Mouse (Mus musculus) MEL (cell line): ENCODE results near the gene Ccdc12.

ENCODE experiments used
- BHLHE40 ChIP-seq: IDR thresholded peaks from 2 replicates; pipeline ENCODE4 v1.6.1; 2012; ENCODE audit warnings: low read depth, mild to moderate bottlenecking, inconsistent platforms, low read length, improper control_type of control experiment, borderline replicate concordance
- CHD1 ChIP-seq: IDR thresholded peaks from 2 replicates; pipeline ENCODE4 v1.6.1; 2012; ENCODE audit warnings: low read depth, mild to moderate bottlenecking, inconsistent platforms, low read length, improper control_type of control experiment
- CTCF ChIP-seq, 3 experiments: IDR thresholded peaks in 2 of 3; conservative IDR thresholded peaks in 1 of 3; 2 replicates each; pipeline ENCODE4 v1.5.1; 2011 to 2012; ENCODE audit warnings: low read length in 3 of 3, low read depth in 2 of 3, mild to moderate bottlenecking in 2 of 3, improper control_type of control experiment in 1 of 3, inconsistent platforms in 1 of 3, mixed read lengths in 1 of 3, moderate library complexity in 1 of 3; ENCODE audit not compliant: control insufficient read depth in 1 of 3, insufficient read depth in 1 of 3, poor library complexity in 1 of 3, severe bottlenecking in 1 of 3
- ELF1 ChIP-seq: IDR thresholded peaks from 2 replicates; pipeline ENCODE4 v1.6.1; 2014; ENCODE audit warnings: low read depth, mild to moderate bottlenecking, inconsistent platforms, low read length, improper control_type of control experiment, moderate library complexity
- ETS1 ChIP-seq: IDR thresholded peaks from 2 replicates; pipeline ENCODE4 v1.6.1; 2012; ENCODE audit warnings: low read depth, mild to moderate bottlenecking, inconsistent platforms, low read length, improper control_type of control experiment, moderate library complexity
- GATA1 ChIP-seq: IDR thresholded peaks from 2 replicates; pipeline ENCODE4 v1.6.1; 2011; ENCODE audit warnings: low read depth, low read length, improper control_type of control experiment
- POLR2A ChIP-seq, 2 experiments: IDR thresholded peaks; 2 replicates each; pipeline ENCODE4 v1.6.1; 2011 to 2012; ENCODE audit warnings: low read length in 2 of 2, mild to moderate bottlenecking in 2 of 2, control low read depth in 1 of 2, improper control_type of control experiment in 1 of 2, low read depth in 1 of 2, moderate library complexity in 1 of 2; ENCODE audit not compliant: control insufficient read depth in 1 of 2, insufficient read depth in 1 of 2, poor library complexity in 1 of 2
- POLR2AphosphoS2 ChIP-seq: IDR thresholded peaks from 2 replicates; pipeline ENCODE4 v1.6.1; 2011; ENCODE audit warnings: low read length, improper control_type of control experiment
- RCOR1 ChIP-seq: IDR thresholded peaks from 2 replicates; pipeline ENCODE4 v1.6.1; 2012; ENCODE audit warnings: low read depth, mild to moderate bottlenecking, inconsistent platforms, low read length, improper control_type of control experiment
- UBTF ChIP-seq: IDR thresholded peaks from 2 replicates; pipeline ENCODE4 v1.6.1; 2012; ENCODE audit warnings: low read depth, mild to moderate bottlenecking, inconsistent platforms, low read length, improper control_type of control experiment, moderate library complexity, borderline replicate concordance; ENCODE audit not compliant: insufficient read depth
- ZNF384 ChIP-seq: IDR thresholded peaks from 2 replicates; pipeline ENCODE4 v1.6.1; 2012; ENCODE audit warnings: low read depth, mild to moderate bottlenecking, inconsistent platforms, low read length, improper control_type of control experiment

GRCm38 (mm10) chr9:110738054-110738453 is 81.8 kb downstream of the Ccdc12 start:
- TF ChIP-seq CTCF (IDR thresholded peaks at IDR 0.05 in 2 of 3, conservative IDR thresholded peaks at IDR 0.05 in 1 of 3; ENCODE audit: control insufficient read depth in 1 of 3, insufficient read depth in 1 of 3, low read depth in 2 of 3, low read length in 3 of 3, poor library complexity in 1 of 3, severe bottlenecking in 1 of 3) (peak; percentile 35 to 65 (median 60)), ZNF384 (0 out of 2 replicates have a peak, but pooled peaks have one; percentile 16), BHLHE40 (no peak), POLR2A (IDR thresholded peaks at IDR 0.05; ENCODE audit: control insufficient read depth in 1 of 2, insufficient read depth in 1 of 2, low read depth in 1 of 2, low read length in 2 of 2, poor library complexity in 1 of 2) (no peak), CHD1 (no peak), ELF1 (no peak), POLR2AphosphoS2 (no peak), GATA1 (no peak), UBTF (no peak), RCOR1 (no peak), ETS1 (no peak)
